Mouse (Mus musculus) myocyte (in vitro differentiated cells): Measurements from ENCODE around the gene Taf11. TPM values are rescaled to one million over a fixed set of nuclear protein-coding genes. Genes with fewer than 3 reads are reported as not detected.

Source experiments
- H3K27me3 ChIP-seq: one replicate; pipeline ENCODE4 v1.6.1; 2011; ENCODE audit not compliant: control insufficient read depth, insufficient read depth, insufficient read length
- H3K36me3 ChIP-seq: one replicate; pipeline ENCODE4 v1.6.1; 2011; ENCODE audit not compliant: control insufficient read depth, insufficient read depth
- H3K4me2 ChIP-seq: one replicate; pipeline ENCODE4 v1.6.1; 2011; ENCODE audit warnings: low read depth, control low read depth
- H3K4me3 ChIP-seq: one replicate; pipeline ENCODE4 v1.5.1; 2011; ENCODE audit warnings: mild to moderate bottlenecking, control low read depth, moderate library complexity
- H3K79me2 ChIP-seq: one replicate; pipeline ENCODE4 v1.6.1; 2011; ENCODE audit not compliant: control insufficient read depth, insufficient read depth
- H3ac ChIP-seq: one replicate; pipeline ENCODE4 v1.6.1; 2011; ENCODE audit not compliant: control insufficient read depth, insufficient read length
- CEBPB ChIP-seq: IDR thresholded peaks from 2 replicates; pipeline ENCODE4 v1.6.1; 2011; ENCODE audit warnings: mild to moderate bottlenecking, moderate library complexity; ENCODE audit not compliant: poor library complexity, insufficient read depth, severe bottlenecking
- E2F4 ChIP-seq: IDR thresholded peaks from one replicate; pipeline ENCODE4 v1.6.1; 2011; ENCODE audit warnings: mild to moderate bottlenecking, control low read depth, moderate library complexity; ENCODE audit not compliant: insufficient read depth
- MAX ChIP-seq: IDR thresholded peaks from one replicate; pipeline ENCODE4 v1.6.1; 2011; ENCODE audit warnings: low read depth, mild to moderate bottlenecking, control low read depth
- MYOD1 ChIP-seq, 3 experiments: IDR thresholded peaks; one replicate each; pipeline ENCODE4 v1.6.1; 2011; ENCODE audit warnings: control low read depth in 2 of 3, low read depth in 2 of 3, mild to moderate bottlenecking in 2 of 3, moderate library complexity in 1 of 3; ENCODE audit not compliant: insufficient read length in 2 of 3, control insufficient read depth in 1 of 3
- MYOG ChIP-seq, 3 experiments: IDR thresholded peaks; one replicate each; pipeline ENCODE4 v1.6.1; 2011; ENCODE audit warnings: control low read depth in 2 of 3, low read depth in 2 of 3, mild to moderate bottlenecking in 2 of 3; ENCODE audit not compliant: insufficient read length in 2 of 3, control insufficient read depth in 1 of 3, insufficient read depth in 1 of 3
- POLR2A ChIP-seq: IDR thresholded peaks from one replicate; pipeline ENCODE4 v1.6.1; 2011; ENCODE audit warnings: low read depth, mild to moderate bottlenecking, control low read depth, moderate library complexity; ENCODE audit not compliant: insufficient read length
- POLR2AphosphoS2 ChIP-seq: IDR thresholded peaks from one replicate; pipeline ENCODE4 v1.6.1; 2011; ENCODE audit warnings: low read depth, control low read depth; ENCODE audit not compliant: insufficient read length
- REST ChIP-seq: IDR thresholded peaks from one replicate; pipeline ENCODE4 v1.6.1; 2011; ENCODE audit warnings: mild to moderate bottlenecking, control low read depth, moderate library complexity; ENCODE audit not compliant: insufficient read depth, insufficient read length
- SRF ChIP-seq: IDR thresholded peaks from one replicate; pipeline ENCODE4 v1.6.1; 2011; ENCODE audit warnings: low read depth; ENCODE audit not compliant: control insufficient read depth, insufficient read length
- TCF12 ChIP-seq: IDR thresholded peaks from one replicate; pipeline ENCODE4 v1.6.1; 2011; ENCODE audit warnings: mild to moderate bottlenecking, control low read depth; ENCODE audit not compliant: poor library complexity, insufficient read depth, severe bottlenecking
- TCF3 ChIP-seq: IDR thresholded peaks from one replicate; pipeline ENCODE4 v1.6.1; 2011; ENCODE audit warnings: low read depth, control low read depth; ENCODE audit not compliant: insufficient read length
- USF1 ChIP-seq: IDR thresholded peaks from one replicate; pipeline ENCODE4 v1.6.1; 2011; ENCODE audit warnings: low read depth, mild to moderate bottlenecking, control low read depth, moderate library complexity
- polyA plus RNA-seq: library from polyadenylated mRNA; unstranded; fragments of >200 nt; fragmentation: generic; extraction: Trizol; gene quantifications from one replicate; pipeline ENCODE4 v1.2.1, GENCODE M21; 2012; ENCODE audit warnings: missing spikeins

The Taf11 gene
- polyA plus RNA-seq, 1 experiment = 28.9 TPM

- TF ChIP-seq CEBPB = no peak
- TF ChIP-seq TCF3 = no peak
- no peak for TF ChIP-seq MAX
- no peak for TF ChIP-seq MYOD1 (IDR thresholded peaks at IDR 0.05; ENCODE audit: control insufficient read depth in 1 of 3, insufficient read length in 2 of 3, low read depth in 2 of 3)
- TF ChIP-seq TCF12 = no peak
Observed at GRCm38 (mm10) chr17:27873583-27873982, 36.1 kb downstream of the Taf11 start.

GRCm38 (mm10) chr17:27871851-27872250 is 37.8 kb downstream of the Taf11 start:
- TF ChIP-seq TCF3 (no peak), MYOD1 (IDR thresholded peaks at IDR 0.05; ENCODE audit: control insufficient read depth in 1 of 3, insufficient read length in 2 of 3, low read depth in 2 of 3) (no peak), REST (no peak), MAX (no peak), MYOG (IDR thresholded peaks at IDR 0.05; ENCODE audit: control insufficient read depth in 1 of 3, insufficient read depth in 1 of 3, insufficient read length in 2 of 3, low read depth in 2 of 3) (no peak), USF1 (no peak), SRF (no peak), E2F4 (no peak), POLR2A (no peak), CEBPB (no peak), POLR2AphosphoS2 (no peak), TCF12 (no peak)
- H3ac ChIP-seq = no peak overlapping the region

More at GRCm38 (mm10) chr17:27873583-27873982, 36.1 kb downstream of the Taf11 start:
- H3K27me3 ChIP-seq = no peaks in the 10 kb centered on the region
- H3K36me3 ChIP-seq = peaks cover 16% of the 10 kb centered on the region
- no peak overlapping the region for H3K4me3 ChIP-seq
- H3ac ChIP-seq = no peak overlapping the region
- H3K4me2 ChIP-seq = no peak overlapping the region
- H3K79me2 ChIP-seq = peaks cover 36% of the 10 kb centered on the region

GRCm38 (mm10) chr17:27866737-27867136 is 42.9 kb downstream of the Taf11 start:
- peaks cover 59% of the 10 kb centered on the region for H3K79me2 ChIP-seq
- H3K36me3 ChIP-seq = peaks cover 7% of the 10 kb centered on the region
- TF ChIP-seq POLR2A (no peak), MYOG (IDR thresholded peaks at IDR 0.05; ENCODE audit: control insufficient read depth in 1 of 3, insufficient read depth in 1 of 3, insufficient read length in 2 of 3, low read depth in 2 of 3) (no peak), SRF (no peak), TCF3 (no peak), REST (no peak), TCF12 (no peak), E2F4 (no peak), MYOD1 (IDR thresholded peaks at IDR 0.05; ENCODE audit: control insufficient read depth in 1 of 3, insufficient read length in 2 of 3, low read depth in 2 of 3) (no peak), USF1 (no peak), CEBPB (no peak), POLR2AphosphoS2 (no peak), MAX (no peak)
- H3ac ChIP-seq = no peak overlapping the region
- H3K4me2 ChIP-seq = no peak overlapping the region
- H3K4me3 ChIP-seq = no peak overlapping the region
- no peaks in the 10 kb centered on the region for H3K27me3 ChIP-seq

More at GRCm38 (mm10) chr17:27871851-27872250, 37.8 kb downstream of the Taf11 start:
- peaks cover 13% of the 10 kb centered on the region for H3K36me3 ChIP-seq
- no peaks in the 10 kb centered on the region for H3K27me3 ChIP-seq
- no peak overlapping the region for H3K4me2 ChIP-seq
- H3K79me2 ChIP-seq = peaks cover 47% of the 10 kb centered on the region
- no peak overlapping the region for H3K4me3 ChIP-seq

GRCm38 (mm10) chr17:27865461-27865860 is 44.2 kb downstream of the Taf11 start:
- H3K36me3 ChIP-seq = peaks cover 7% of the 10 kb centered on the region
- no peak overlapping the region for H3K4me2 ChIP-seq
- H3K27me3 ChIP-seq = no peaks in the 10 kb centered on the region
- peaks cover 66% of the 10 kb centered on the region for H3K79me2 ChIP-seq
- H3K4me3 ChIP-seq = no peak overlapping the region
- TF ChIP-seq E2F4 = no peak
- no peak for TF ChIP-seq MAX
- TF ChIP-seq TCF3 = no peak
- TF ChIP-seq POLR2A = no peak
- no peak for TF ChIP-seq SRF
- no peak for TF ChIP-seq REST
- TF ChIP-seq POLR2AphosphoS2 = no peak
- no peak for TF ChIP-seq TCF12
- TF ChIP-seq USF1 = no peak
- TF ChIP-seq MYOD1 (IDR thresholded peaks at IDR 0.05; ENCODE audit: control insufficient read depth in 1 of 3, insufficient read length in 2 of 3, low read depth in 2 of 3) = no peak
- no peak for TF ChIP-seq MYOG (IDR thresholded peaks at IDR 0.05; ENCODE audit: control insufficient read depth in 1 of 3, insufficient read depth in 1 of 3, insufficient read length in 2 of 3, low read depth in 2 of 3)
- no peak for TF ChIP-seq CEBPB
- H3ac ChIP-seq = no peak overlapping the region

GRCm38 (mm10) chr17:27859131-27859530 is 50.5 kb downstream of the Taf11 start:
- no peak for TF ChIP-seq POLR2AphosphoS2
- no peak for TF ChIP-seq MYOD1 (IDR thresholded peaks at IDR 0.05; ENCODE audit: control insufficient read depth in 1 of 3, insufficient read length in 2 of 3, low read depth in 2 of 3)
- no peak for TF ChIP-seq MAX
- no peak for TF ChIP-seq CEBPB
- TF ChIP-seq MYOG (IDR thresholded peaks at IDR 0.05; ENCODE audit: control insufficient read depth in 1 of 3, insufficient read depth in 1 of 3, insufficient read length in 2 of 3, low read depth in 2 of 3) = no peak
- no peak for TF ChIP-seq TCF12
- TF ChIP-seq POLR2A = no peak
- TF ChIP-seq TCF3 = no peak
- TF ChIP-seq REST = no peak
- no peak for TF ChIP-seq SRF
- TF ChIP-seq USF1 = no peak
- no peak for TF ChIP-seq E2F4
- no peaks in the 10 kb centered on the region for H3K36me3 ChIP-seq
- H3K79me2 ChIP-seq = peaks cover 62% of the 10 kb centered on the region
- H3K4me2 ChIP-seq = peak overlapping the region; percentile 88
- no peak overlapping the region for H3ac ChIP-seq
- H3K4me3 ChIP-seq = peak overlapping the region; percentile 59
- no peaks in the 10 kb centered on the region for H3K27me3 ChIP-seq
